ENCODE assay signal across 27 mouse cellular contexts in genomic region chr2:49789504-49789903, GRCm38 (mm10). TPM values are rescaled to one million over a fixed set of nuclear protein-coding genes. Genes with fewer than 3 reads are reported as not detected.
DNase-seq lines count a peak whose midpoint lies in the region; ATAC-seq lines count a peak whose summit lies in the region.
"Had no signal": no experiment of that assay in that cellular context is flagged by ENCODE, and none has a peak within 500 bp of the region (broad histone marks: within the 10 kb centered on the region; RNA-seq: fewer than 3 reads in every experiment).

No protein-coding gene starts in this region.

- no peak overlapping the region for H3K4me3 ChIP-seq in heart, embryonic 13.5 days
- no peak overlapping the region for H3K4me3 ChIP-seq in stomach, embryonic 14.5 days (ENCODE audit: low read depth, low read length)
- H3K4me3 ChIP-seq in hindbrain, embryonic 13.5 days, result no peak overlapping the region
- H3K4me3 ChIP-seq: forebrain, embryonic 13.5 days; hindbrain, embryonic 15.5 days; midbrain, embryonic 15.5 days; neural tube, embryonic 15.5 days had no signal

- H3K4me1 ChIP-seq in heart, embryonic 13.5 days, result peaks cover 28% of the 10 kb centered on the region
- H3K4me1 ChIP-seq in stomach, embryonic 14.5 days (ENCODE audit: control insufficient read depth, insufficient read depth, low read length), result peaks cover 3% of the 10 kb centered on the region; the same call in 1 of the 2 replicates
- peaks cover 9% of the 10 kb centered on the region for H3K4me1 ChIP-seq in hindbrain, embryonic 13.5 days (replicated peaks)

- peak overlapping the region; percentile 31; the same call in 1 of the 2 replicates for H3K27ac ChIP-seq in heart, embryonic 13.5 days (replicated peaks)
- no peak overlapping the region for H3K27ac ChIP-seq in stomach, embryonic 14.5 days (ENCODE audit: low read length)
- H3K27ac ChIP-seq in hindbrain, embryonic 13.5 days, result no peak overlapping the region
- H3K27ac ChIP-seq: forebrain, embryonic 13.5 days; hindbrain, embryonic 15.5 days; liver, embryonic 14.5 days; midbrain, embryonic 15.5 days; neural tube, embryonic 15.5 days had no signal

- 51% methylated on average over 5 of the region's 5 CpGs for WGBS in heart, embryonic 13.5 days
- 84% methylated on average over 5 of the region's 5 CpGs for WGBS in stomach, embryonic 14.5 days
- 92% methylated on average over 5 of the region's 5 CpGs for WGBS in hindbrain, embryonic 13.5 days

- H3K9me3 ChIP-seq in heart, embryonic 13.5 days, result no peaks in the 10 kb centered on the region
- no peaks in the 10 kb centered on the region for H3K9me3 ChIP-seq in stomach, embryonic 14.5 days (ENCODE audit: control insufficient read depth, low read depth, low read length)
- no peaks in the 10 kb centered on the region for H3K9me3 ChIP-seq in hindbrain, embryonic 13.5 days
- H3K9me3 ChIP-seq: forebrain, embryonic 13.5 days; hindbrain, embryonic 15.5 days; midbrain, embryonic 15.5 days; neural tube, embryonic 15.5 days had no signal

- H3K36me3 ChIP-seq in heart, embryonic 13.5 days, result no peaks in the 10 kb centered on the region
- H3K36me3 ChIP-seq in stomach, embryonic 14.5 days (ENCODE audit: control insufficient read depth, insufficient read depth, low read length), result no peaks in the 10 kb centered on the region
- no peaks in the 10 kb centered on the region for H3K36me3 ChIP-seq in hindbrain, embryonic 13.5 days
- H3K36me3 ChIP-seq: hindbrain, embryonic 15.5 days; midbrain, embryonic 15.5 days; neural tube, embryonic 15.5 days had no signal

- peak; percentile 20 for DNase-seq in adrenal gland, postnatal 14 days
- DNase-seq in adrenal gland, postnatal 10 days, result no peak
- DNase-seq in heart, postnatal 4 days, result no peak
- peak; percentile 52 for DNase-seq in 3T3-L1 (ENCODE audit: low read depth, low spot score)
- DNase-seq in lung, postnatal 4 days, result no peak
- DNase-seq: cerebellum, adult 11 months; cerebellum, adult 9-10 months; cerebellum, postnatal 36 days; gastrocnemius, postnatal 25 days; kidney, adult 11 months; kidney, postnatal 25 days; liver; lung, adult 2 months; lung, postnatal 10 days; right cerebral cortex, postnatal 25 days; thymus, postnatal 14 days had no signal

- no peak overlapping the region for H3K9ac ChIP-seq in heart, embryonic 13.5 days
- no peak overlapping the region for H3K9ac ChIP-seq in stomach, embryonic 14.5 days (replicated peaks; ENCODE audit: low read depth, low read length)
- H3K9ac ChIP-seq in hindbrain, embryonic 13.5 days, result no peak overlapping the region
- H3K9ac ChIP-seq: forebrain, embryonic 13.5 days; hindbrain, embryonic 15.5 days; liver, embryonic 14.5 days; midbrain, embryonic 15.5 days; neural tube, embryonic 15.5 days had no signal

- peaks cover 52% of the 10 kb centered on the region for H3K27me3 ChIP-seq in heart, embryonic 13.5 days (replicated peaks)
- no peaks in the 10 kb centered on the region; the same call in 1 of the 2 replicates for H3K27me3 ChIP-seq in stomach, embryonic 14.5 days (ENCODE audit: control insufficient read depth, insufficient read depth, low read length)
- H3K27me3 ChIP-seq in hindbrain, embryonic 13.5 days, result peaks cover 47% of the 10 kb centered on the region

- ATAC-seq in heart, embryonic 13.5 days (ENCODE audit: extremely low read depth, insufficient number of reproducible peaks, low FRiP score, low TSS enrichment), result no peak
- no peak for ATAC-seq in stomach, embryonic 14.5 days (ENCODE audit: insufficient number of reproducible peaks, insufficient read depth, low FRiP score, low read depth)
- ATAC-seq in hindbrain, embryonic 13.5 days (ENCODE audit: low FRiP score), result no peak
- ATAC-seq: activated CD4-positive, CD25-positive, alpha-beta regulatory T cell, adult 4 months; forebrain, embryonic 13.5 days; inflammation-experienced regulatory T-cells, adult 6 months; midbrain, embryonic 15.5 days had no signal

- peak overlapping the region; percentile 99 for H3K4me2 ChIP-seq in heart, embryonic 13.5 days
- peak overlapping the region; percentile 98; the same call in 1 of the 2 replicates for H3K4me2 ChIP-seq in stomach, embryonic 14.5 days (replicated peaks; ENCODE audit: low read depth, low read length)
- no peak overlapping the region for H3K4me2 ChIP-seq in hindbrain, embryonic 13.5 days
- H3K4me2 ChIP-seq: forebrain, embryonic 13.5 days; midbrain, embryonic 15.5 days had no signal

RNA-seq across cellular contexts. Expression of gene Lypd6b, which starts 2.0 kb away (rescaled TPM):
- total RNA-seq in adrenal gland, postnatal 14 days (2021), result 0.15 TPM in 1 of 2 replicates, not detected in the other
- total RNA-seq in adrenal gland, postnatal 10 days (2021), result under 1 TPM in 1 of 2 experiments, not detected in 1; 0.24 TPM
- 2.5 and 3.1 TPM in 2 replicates for polyA plus RNA-seq in heart, embryonic 13.5 days (2015; fragmentation: Nextera tagmentation; extraction: Ambion mirVana)
- under 1 TPM; 0.23 to 0.24 TPM for total RNA-seq in heart, postnatal 4 days (2021)
- 29.4 and 29.6 TPM in 2 replicates for polyA plus RNA-seq in stomach, embryonic 14.5 days (2014; fragmentation: Nextera tagmentation; extraction: Ambion mirVana)
- 4.4 and 5.0 TPM in 2 replicates for polyA plus RNA-seq in hindbrain, embryonic 13.5 days (2015; fragmentation: Nextera tagmentation; extraction: Ambion mirVana)
- total RNA-seq: gastrocnemius, adult 18-20 months; gastrocnemius, postnatal 25 days had no signal

Comparison
In these comparisons a context has a peak if more than half of its experiments do, and no peak if none do; other contexts are left out.
1. DNase-seq: peak in adrenal gland, postnatal 14 days (single experiment) and 3T3-L1 (single experiment); none in adrenal gland, postnatal 10 days (single experiment), heart, postnatal 4 days (single experiment) and lung, postnatal 4 days (0 of 2).